Mouse (Mus musculus): ENCODE measurements around the gene Cebpg.

- peak; percentile 71 for TF ChIP-seq CTCF (IDR thresholded peaks at IDR 0.05; ENCODE audit: low read depth, low read length)
- TF ChIP-seq POLR2A (IDR thresholded peaks at IDR 0.05; ENCODE audit: borderline replicate concordance, low read depth, low read length), result no peak
Measured at GRCm38 (mm10) chr7:35026838-35027291, 29.5 kb downstream of the Cebpg start.

Data from bone marrow macrophage, adult 2 months (primary cell).